Mouse (Mus musculus): ENCODE data around the gene Olfr1417.
"Not testable (repeated sequence)": the region's sequence is repeated elsewhere in the genome, so short reads cannot be mapped to it uniquely, and the experiment has no call there.

Gene Olfr1417

DNA sequence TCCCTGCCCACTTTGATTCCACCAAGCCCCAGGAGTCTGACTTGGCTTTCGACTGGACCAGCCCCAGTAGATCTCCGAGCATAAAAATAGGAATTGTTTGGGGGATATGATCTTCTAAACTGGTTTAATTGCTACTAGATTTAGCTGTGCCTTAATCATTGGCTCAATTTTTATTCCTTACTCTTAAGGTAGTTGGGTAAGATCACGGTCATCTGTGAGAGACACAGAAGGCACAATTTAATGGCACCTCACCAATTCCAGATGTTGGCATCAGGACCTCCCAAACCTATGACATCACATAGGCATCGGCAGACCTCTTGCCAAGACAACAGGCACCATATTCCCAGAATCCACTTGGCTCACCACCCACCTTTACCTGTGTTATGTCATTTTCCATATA is at the start of gene Olfr1417:
Olfr1417 (minus strand) TSS at position 101 of the 400 bp plus-strand sequence.
- DNase-seq, result no peak

GRCm38 (mm10) chr19:11886265-11886664 is 47.2 kb upstream of the Olfr1417 start, which contains the start of gene Olfr1420:
Olfr1420 (plus strand) TSS chr19:11886565.
- DNase-seq, result no peak

DNA sequence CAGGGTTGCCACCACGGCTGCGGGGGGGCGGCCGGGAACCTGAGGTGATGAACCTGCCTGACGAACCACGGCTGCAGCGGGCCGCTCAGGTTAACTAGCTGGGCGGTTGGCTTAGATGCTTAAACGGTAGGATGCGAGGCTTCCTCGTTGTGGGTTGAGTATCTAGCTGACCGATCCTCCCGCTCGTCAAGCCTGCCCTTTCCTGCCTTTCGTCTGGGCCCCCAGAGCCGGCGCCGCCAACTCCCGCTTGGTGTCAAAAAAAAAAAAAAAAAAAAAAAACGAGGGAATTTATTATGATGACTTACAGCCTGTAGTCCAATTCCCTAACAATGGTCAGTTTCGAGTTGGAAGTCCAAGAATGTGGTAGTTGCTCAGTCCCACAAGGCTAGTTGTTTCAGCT is 39.4 kb upstream of the Olfr1417 start:
- DNase-seq, result not testable (repeated sequence)

GRCm38 (mm10) chr19:11875006-11875405 is 36.0 kb upstream of the Olfr1417 start, which contains the start of gene Olfr1419:
Olfr1419 (minus strand) TSS chr19:11875106.
- DNase-seq, result no peak

GRCm38 (mm10) chr19:11867837-11868236 is 28.8 kb upstream of the Olfr1417 start:
- DNase-seq, result no peak

DNA sequence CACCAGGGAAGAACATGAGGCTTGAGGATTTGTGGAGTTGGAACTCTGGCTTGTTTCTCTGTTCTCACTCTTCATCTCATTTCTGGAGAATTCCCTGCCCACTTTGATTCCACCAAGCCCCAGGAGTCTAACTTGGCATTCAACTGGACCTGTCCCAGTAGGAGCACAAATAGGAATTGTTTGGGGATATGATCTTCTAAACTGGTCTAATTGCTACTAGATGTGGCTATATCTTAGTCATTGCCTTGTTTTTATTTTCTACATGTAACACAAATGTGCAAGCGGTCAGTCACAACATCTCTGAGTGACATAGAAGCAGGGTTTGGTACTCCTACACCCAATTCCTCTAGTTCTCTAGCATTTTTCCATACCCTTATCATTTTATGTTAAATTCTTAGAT is 21.9 kb upstream of the Olfr1417 start, which contains the start of gene Olfr1418:
Olfr1418 (minus strand) TSS at position 101 of the 400 bp plus-strand sequence.
- no peak for DNase-seq

GRCm38 (mm10) chr19:11856506-11856905 is 17.5 kb upstream of the Olfr1417 start:
- no peak for DNase-seq

- no peak for DNase-seq
Observed at GRCm38 (mm10) chr19:11854821-11855220, 15.8 kb upstream of the Olfr1417 start.

- peak in 1 of 2 experiments; percentile 2 for DNase-seq
Observed at GRCm38 (mm10) chr19:11852652-11853051, 13.6 kb upstream of the Olfr1417 start.

DNA sequence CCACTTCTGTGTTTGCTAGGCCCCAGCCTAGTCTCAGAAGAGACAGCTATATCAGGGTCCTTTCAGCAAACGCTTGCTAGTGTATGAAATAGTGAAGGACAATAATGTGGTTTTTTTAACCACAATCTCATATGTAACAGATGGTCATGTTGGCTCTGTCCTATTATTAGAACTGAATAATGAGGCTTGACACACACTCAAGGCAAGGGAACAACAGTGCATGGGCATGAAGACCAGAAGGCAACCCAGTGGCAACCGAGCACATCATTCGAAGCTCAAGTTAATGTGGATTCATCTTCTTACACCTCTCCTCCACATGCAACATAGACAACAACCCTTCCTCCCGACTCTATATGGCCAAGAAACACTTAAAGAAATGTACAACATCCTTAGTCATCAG is 7.3 kb upstream of the Olfr1417 start:
- DNase-seq, result no peak

GRCm38 (mm10) chr19:11823346-11824065 is 15.5 kb downstream of the Olfr1417 start:
- no peak for DNase-seq

DNA sequence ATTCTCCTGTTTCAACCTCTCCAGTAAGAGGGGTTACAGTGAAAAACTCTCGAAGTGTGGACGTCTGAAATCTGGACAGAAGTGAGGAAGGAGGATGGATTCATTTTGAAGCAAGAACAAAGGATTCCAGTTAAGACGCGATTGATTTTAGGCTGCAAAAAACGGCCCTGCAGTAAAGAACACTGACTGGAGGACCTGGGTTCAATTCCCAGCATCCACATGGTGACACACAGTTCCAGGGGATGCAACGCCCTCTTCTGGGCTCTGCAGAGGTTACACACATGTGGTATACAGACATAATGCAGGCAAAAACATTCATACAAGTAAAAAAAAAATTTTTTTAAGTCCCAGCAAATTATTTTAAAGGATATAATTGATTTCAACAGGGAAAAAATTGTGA is 18.8 kb downstream of the Olfr1417 start:
- DNase-seq, result peak; percentile 18 to 27

GRCm38 (mm10) chr19:11819800-11820199 is 19.2 kb downstream of the Olfr1417 start:
- DNase-seq, result peak; percentile 78 to 79

DNA sequence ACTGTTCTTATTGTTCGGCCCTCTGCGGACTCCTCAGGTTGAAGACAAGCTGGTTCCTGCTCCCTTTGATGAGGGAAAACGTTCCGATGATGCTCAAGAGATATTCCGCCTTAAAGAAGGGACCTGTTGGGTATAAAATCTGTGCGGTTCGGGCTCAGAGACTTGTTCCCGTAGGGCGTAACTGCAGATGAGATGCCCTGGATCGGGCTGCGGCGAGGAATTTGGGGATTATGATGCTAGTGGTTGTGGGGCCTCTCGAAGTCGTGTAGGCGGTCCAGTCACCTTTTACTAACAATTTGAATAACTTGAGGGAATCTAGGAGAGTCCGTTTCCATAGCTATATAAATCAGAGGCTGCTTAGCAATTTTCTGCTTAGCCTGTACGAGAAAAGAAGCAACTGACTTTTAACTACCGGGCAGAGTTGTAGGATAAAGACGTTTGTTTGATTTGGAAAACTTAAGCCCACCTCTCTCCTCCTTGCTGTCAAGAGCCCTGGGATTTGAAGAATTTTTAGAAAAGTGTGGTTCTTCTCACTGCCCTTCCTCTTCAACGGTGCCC is 19.8 kb downstream of the Olfr1417 start, which contains the start of gene Stx3:
Stx3 (minus strand) TSS at position 261 of the 558 bp plus-strand sequence.
- DNase-seq, result peak; percentile 19 to 26

GRCm38 (mm10) chr19:11818199-11819142 is 20.5 kb downstream of the Olfr1417 start:
- DNase-seq, result peak; percentile 28 to 36

- no peak for DNase-seq
Observed at GRCm38 (mm10) chr19:11817586-11817985, 21.4 kb downstream of the Olfr1417 start.

- no peak for DNase-seq
Observed at GRCm38 (mm10) chr19:11816706-11817105, 22.3 kb downstream of the Olfr1417 start.

- no peak for DNase-seq
Observed at GRCm38 (mm10) chr19:11814742-11815333, 24.2 kb downstream of the Olfr1417 start.

DNA sequence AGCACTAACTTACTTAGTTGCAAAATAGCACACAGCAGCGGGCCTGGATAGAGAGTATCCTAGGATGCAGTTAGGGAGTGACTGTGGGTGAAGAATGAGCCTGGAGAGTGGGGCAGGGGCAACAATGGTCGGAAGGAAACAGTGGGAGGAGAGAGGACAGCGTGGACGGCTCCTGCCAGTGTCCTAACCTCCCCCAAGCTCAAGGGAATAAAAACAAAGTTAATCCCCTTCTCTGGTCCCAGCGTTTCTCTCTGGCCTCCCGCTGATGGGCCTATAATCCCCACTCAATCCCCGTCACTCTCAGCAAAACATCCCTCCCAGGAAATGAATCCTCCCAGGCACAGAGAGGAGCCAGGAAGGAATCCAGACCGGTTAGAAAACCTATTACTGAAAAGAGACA is 25.4 kb downstream of the Olfr1417 start:
- no peak for DNase-seq

- DNase-seq, result no peak
Observed at GRCm38 (mm10) chr19:11813136-11813535, 25.9 kb downstream of the Olfr1417 start.

GRCm38 (mm10) chr19:11811688-11812365 is 27.2 kb downstream of the Olfr1417 start:
- no peak for DNase-seq

DNA sequence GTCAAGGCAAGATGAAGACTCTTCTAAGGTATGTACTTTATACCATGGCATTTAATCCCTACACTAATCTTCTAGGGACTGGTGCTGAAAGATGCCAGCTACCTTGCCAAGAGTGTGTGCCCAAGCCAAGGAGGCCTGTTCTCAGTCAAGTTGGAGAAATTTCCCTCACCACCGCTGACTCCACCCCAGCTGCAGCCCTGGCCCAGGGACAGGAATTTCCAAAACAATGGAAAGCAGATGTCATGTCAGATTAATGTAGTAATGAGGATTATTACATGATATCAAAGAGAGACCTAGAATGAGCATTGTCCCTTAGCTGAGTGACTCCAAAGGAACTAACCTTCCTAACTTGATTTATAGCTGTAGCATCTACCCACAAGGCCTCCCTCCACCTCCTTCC is 28.2 kb downstream of the Olfr1417 start:
- no peak for DNase-seq
